30 mouse cellular contexts compared by ENCODE assay signal in genomic region chr19:21423731-21424130, GRCm38 (mm10). TPM values are rescaled to one million over a fixed set of nuclear protein-coding genes. Genes with fewer than 3 reads are reported as not detected.
DNase-seq lines count a peak whose midpoint lies in the region; ATAC-seq and TF ChIP-seq lines count a peak whose summit lies in the region.
"Had no signal": no experiment of that assay in that cellular context is flagged by ENCODE, and none has a peak within 500 bp of the region (broad histone marks: within the 10 kb centered on the region; RNA-seq: fewer than 3 reads in every experiment).

No protein-coding gene starts in this region.

- no peaks in the 10 kb centered on the region for H3K9me3 ChIP-seq in G1E (replicated peaks)
- no peaks in the 10 kb centered on the region for H3K9me3 ChIP-seq in neural tube, embryonic 15.5 days (replicated peaks)
- H3K9me3 ChIP-seq: forebrain, embryonic 15.5 days; heart, embryonic 10.5 days; heart, embryonic 15.5 days; limb, embryonic 13.5 days; midbrain, embryonic 10.5 days; midbrain, embryonic 15.5 days; neural tube, embryonic 12.5 days; stomach, embryonic 15.5 days had no signal

- DNase-seq in 416B (ENCODE audit: low read depth) (peak; percentile 28), G1E (ENCODE audit: low spot score) (no peak)
- no peak for DNase-seq in right cerebral cortex, postnatal 36 days (ENCODE audit: low spot score in 2 of 2)
- no peak for DNase-seq in neural tube, embryonic 10.5 days (ENCODE audit: extremely low spot score, low spot score)
- DNase-seq: adrenal gland, postnatal 14 days; cerebellum, adult 11 months; cerebellum, adult 9-10 months; cerebellum, postnatal 36 days; gastrocnemius, postnatal 14 days; heart, adult 11 months; kidney, adult 8-10 months; kidney, postnatal 4 days; lung, adult 18-20 months; lung, postnatal 4 days; thymus, postnatal 25 days had no signal

- no peak overlapping the region for H3K9ac ChIP-seq in neural tube, embryonic 15.5 days (replicated peaks)
- H3K9ac ChIP-seq: forebrain, embryonic 15.5 days; heart, embryonic 15.5 days; limb, embryonic 13.5 days; midbrain, embryonic 15.5 days; neural tube, embryonic 12.5 days; stomach, embryonic 15.5 days had no signal

- H3K27ac ChIP-seq in neural tube, embryonic 15.5 days (replicated peaks): no peak overlapping the region
- H3K27ac ChIP-seq: forebrain, embryonic 15.5 days; heart, embryonic 10.5 days; heart, embryonic 15.5 days; kidney, postnatal 0 days; limb, embryonic 13.5 days; midbrain, embryonic 10.5 days; midbrain, embryonic 15.5 days; neural tube, embryonic 12.5 days; stomach, embryonic 15.5 days had no signal

- H3K4me3 ChIP-seq in G1E (ENCODE audit: low read depth, low read length): no peak overlapping the region
- H3K4me3 ChIP-seq in neural tube, embryonic 15.5 days (replicated peaks): no peak overlapping the region
- H3K4me3 ChIP-seq: forebrain, embryonic 15.5 days; heart, embryonic 10.5 days; heart, embryonic 15.5 days; limb, embryonic 13.5 days; midbrain, embryonic 10.5 days; midbrain, embryonic 15.5 days; neural tube, embryonic 12.5 days; stomach, embryonic 15.5 days had no signal

- no peak overlapping the region for H3K4me2 ChIP-seq in neural tube, embryonic 15.5 days
- H3K4me2 ChIP-seq: forebrain, embryonic 15.5 days; heart, embryonic 15.5 days; limb, embryonic 13.5 days; midbrain, embryonic 15.5 days; neural tube, embryonic 12.5 days; stomach, embryonic 15.5 days had no signal

- no peaks in the 10 kb centered on the region for H3K27me3 ChIP-seq in G1E (ENCODE audit: insufficient read depth, low read length)
- H3K27me3 ChIP-seq in neural tube, embryonic 15.5 days (replicated peaks): no peaks in the 10 kb centered on the region
- H3K27me3 ChIP-seq: CH12.LX; forebrain, embryonic 15.5 days; heart, embryonic 15.5 days; limb, embryonic 13.5 days; midbrain, embryonic 15.5 days; neural tube, embryonic 12.5 days; stomach, embryonic 15.5 days had no signal

- peak; percentile 91 for ATAC-seq in G1E (ENCODE audit: extremely low read depth, insufficient number of reproducible peaks, low FRiP score, poor library complexity, severe bottlenecking)
- ATAC-seq in erythroid progenitor cell, adult 5-6 weeks (replicated peaks; ENCODE audit: low FRiP score, poor library complexity, severe bottlenecking): peak; percentile 55
- peak; percentile 93 for ATAC-seq in megakaryocyte progenitor cell, adult 5-6 weeks (replicated peaks; ENCODE audit: poor library complexity)
- ATAC-seq in neural tube, embryonic 15.5 days (ENCODE audit: low FRiP score): no peak
- ATAC-seq: hindbrain, embryonic 16.5 days; lung, postnatal 0 days; midbrain, embryonic 15.5 days had no signal

- no peak for TF ChIP-seq CTCF in G1E (IDR thresholded peaks at IDR 0.05; ENCODE audit: low read depth, low read length)

- 89% methylated on average over 7 of the region's 7 CpGs for WGBS in neural tube, embryonic 15.5 days

- H3K4me1 ChIP-seq in G1E (ENCODE audit: insufficient read depth, low read depth, low read length): peaks cover 53% of the 10 kb centered on the region
- no peaks in the 10 kb centered on the region for H3K4me1 ChIP-seq in neural tube, embryonic 15.5 days
- H3K4me1 ChIP-seq: forebrain, embryonic 15.5 days; heart, embryonic 10.5 days; heart, embryonic 15.5 days; limb, embryonic 13.5 days; midbrain, embryonic 10.5 days; midbrain, embryonic 15.5 days; neural tube, embryonic 12.5 days; stomach, embryonic 15.5 days had no signal

- peaks cover 33% of the 10 kb centered on the region for H3K36me3 ChIP-seq in G1E (replicated peaks)
- no peaks in the 10 kb centered on the region for H3K36me3 ChIP-seq in neural tube, embryonic 15.5 days
- H3K36me3 ChIP-seq: forebrain, embryonic 15.5 days; heart, embryonic 10.5 days; heart, embryonic 15.5 days; limb, embryonic 13.5 days; midbrain, embryonic 10.5 days; midbrain, embryonic 15.5 days; neural tube, embryonic 12.5 days; stomach, embryonic 15.5 days had no signal

RNA-seq across cellular contexts. Expression of gene Gda, which starts 49.5 kb away (rescaled TPM):
- total RNA-seq in G1E (2014; fragmentation: Nextera tagmentation): 16.6 and 21.0 TPM in 2 replicates
- total RNA-seq in G1E (2017): 4.9 and 6.0 TPM in 2 replicates
- polyA plus RNA-seq in G1E (2012): 1.2 and 1.7 TPM in 2 replicates
- total RNA-seq in erythroid progenitor cell, adult 5-6 weeks (2015; ENCODE audit: low replicate concordance): 60.9 and 78.0 TPM in 2 replicates
- 103 and 106 TPM in 2 replicates for total RNA-seq in erythroid progenitor cell, adult 5-6 weeks (2017; ENCODE audit: low replicate concordance)
- total RNA-seq in megakaryocyte progenitor cell, adult 5-6 weeks (2015): 72.8 and 84.6 TPM in 2 replicates
- 96.6 and 99.5 TPM in 2 replicates for total RNA-seq in megakaryocyte progenitor cell, adult 5-6 weeks (2017)
- polyA plus RNA-seq in neural tube, embryonic 15.5 days (2015; fragmentation: Nextera tagmentation; extraction: Ambion mirVana): 0.51 and 0.63 TPM in 2 replicates
- total RNA-seq: CH12.LX had no signal
- polyA plus RNA-seq: midbrain, embryonic 10.5 days had no signal
